Mouse (Mus musculus): Measurements from ENCODE around the gene 0610040J01Rik. TPM values are rescaled to one million over a fixed set of nuclear protein-coding genes. Genes with fewer than 3 reads are reported as not detected.

The 0610040J01Rik gene
- total and polyA plus RNA-seq, 3 experiments: not detected

DNA sequence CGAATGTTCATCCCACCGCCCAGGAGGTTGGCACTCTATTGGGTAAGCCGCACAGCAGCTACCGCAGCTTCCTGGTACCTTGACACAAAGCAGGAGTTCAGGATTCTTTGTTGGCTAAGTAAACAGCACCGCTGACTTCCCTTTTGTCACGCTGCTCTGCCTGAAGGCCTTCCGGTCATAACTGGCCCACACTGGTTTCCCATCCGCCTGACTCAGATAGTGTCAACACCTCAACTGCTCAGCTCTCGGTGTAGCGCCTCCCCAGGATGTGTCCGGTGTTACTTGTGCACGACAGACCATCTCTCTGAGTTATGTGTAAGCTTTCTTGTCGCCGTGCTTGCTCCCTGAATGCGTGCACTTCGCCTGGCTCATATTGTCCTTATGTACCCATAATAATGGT lies 62.7 kb downstream of the 0610040J01Rik start:
- Histone ChIP-seq H3K79me2 (replicated peaks; ENCODE audit: control insufficient read depth, extremely low read depth, insufficient read depth, poor library complexity, severe bottlenecking) (no peaks in the 10 kb centered on the region), H3K9me3 (replicated peaks; ENCODE audit: low read length) (no peaks in the 10 kb centered on the region), H3K27ac (ENCODE audit: insufficient read depth, low read depth) (no peak overlapping the region), H3K4me2 (ENCODE audit: insufficient read depth, low read depth, poor library complexity, severe bottlenecking) (no peak overlapping the region), H3K4me3 (replicated peaks in 1 of 3; ENCODE audit: low read depth in 2 of 3, low read length in 2 of 3, poor library complexity in 1 of 3) (no peak overlapping the region), H3K9ac (ENCODE audit: insufficient read depth, low read depth) (no peak overlapping the region), H3K27me3 (replicated peaks) (no peaks in the 10 kb centered on the region), H3K36me3 (replicated peaks in 1 of 2; ENCODE audit: control insufficient read depth in 1 of 2, insufficient read depth in 1 of 2, low read length in 1 of 2) (no peaks in the 10 kb centered on the region), H3K4me1 (ENCODE audit: control insufficient read depth in 1 of 2, insufficient read depth in 2 of 2) (0 out of 4 replicates have a peak, but pooled peaks cover 0 to 3% of the 10 kb centered on the region in 2 experiments)
- no peak for DNase-seq (ENCODE audit: extremely low read depth)
- dilution Hi-C loops (cut with MboI; ENCODE audit: extremely low pct_ligation_motif_present, extremely low pct_unique_long_range_greater_than_20kb, low sequenced_read_pairs): no loop called here
- TF ChIP-seq ETS1 (conservative IDR thresholded peaks at IDR 0.05; ENCODE audit: low read depth, low read length): no peak
- no peak for TF ChIP-seq POLR2A (IDR thresholded peaks at IDR 0.05; ENCODE audit: low read depth, low read length)
- TF ChIP-seq CHD1 (IDR thresholded peaks at IDR 0.05; ENCODE audit: low read depth, low read length): no peak
- no peak for TF ChIP-seq BHLHE40 (IDR thresholded peaks at IDR 0.05; ENCODE audit: low read depth, low read length)
- no peak for TF ChIP-seq HCFC1 (IDR thresholded peaks at IDR 0.05; ENCODE audit: low read depth, low read length)
- TF ChIP-seq TBP (conservative IDR thresholded peaks at IDR 0.05; ENCODE audit: low read depth, low read length): no peak
- TF ChIP-seq POLR2AphosphoS2 (IDR thresholded peaks at IDR 0.05; ENCODE audit: low read depth, low read length): no peak
- no peak for TF ChIP-seq CHD2 (IDR thresholded peaks at IDR 0.05; ENCODE audit: low read length)
- no peak for TF ChIP-seq JUN (IDR thresholded peaks at IDR 0.05; ENCODE audit: insufficient read depth, low read depth, low read length)
- in situ Hi-C loops (cut with MboI; ENCODE audit: low pct_ligation_motif_present, low pct_unique_long_range_greater_than_20kb, low sequenced_read_pairs): no loop called here

DNA sequence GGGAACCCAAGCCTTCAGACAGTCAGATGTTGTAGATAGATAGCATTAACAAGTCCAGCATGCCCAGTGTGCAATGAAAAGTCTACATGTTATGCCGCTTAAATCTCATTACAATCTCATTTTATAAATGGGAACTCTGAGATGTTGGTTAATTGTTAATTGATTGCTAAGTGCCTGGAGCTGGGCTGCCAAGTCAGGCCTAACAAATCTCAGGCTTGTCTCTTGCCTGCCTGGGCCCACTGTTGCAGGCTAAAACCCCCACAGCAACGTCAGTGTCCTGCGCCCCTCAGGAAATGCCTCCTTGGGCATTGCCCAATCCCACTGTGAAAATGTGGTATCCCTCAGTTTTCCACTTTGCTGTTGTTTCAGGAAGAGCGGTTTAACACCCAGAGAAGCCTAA lies 63.9 kb downstream of the 0610040J01Rik start:
- Histone ChIP-seq H3K4me3 (replicated peaks in 1 of 3; ENCODE audit: low read depth in 2 of 3, low read length in 2 of 3, poor library complexity in 1 of 3) (no peak overlapping the region), H3K79me2 (replicated peaks; ENCODE audit: control insufficient read depth, extremely low read depth, insufficient read depth, poor library complexity, severe bottlenecking) (no peaks in the 10 kb centered on the region), H3K27me3 (replicated peaks) (no peaks in the 10 kb centered on the region), H3K36me3 (replicated peaks in 1 of 2; ENCODE audit: control insufficient read depth in 1 of 2, insufficient read depth in 1 of 2, low read length in 1 of 2) (no peaks in the 10 kb centered on the region), H3K4me2 (ENCODE audit: insufficient read depth, low read depth, poor library complexity, severe bottlenecking) (no peak overlapping the region), H3K9ac (ENCODE audit: insufficient read depth, low read depth) (no peak overlapping the region), H3K4me1 (ENCODE audit: control insufficient read depth in 1 of 2, insufficient read depth in 2 of 2) (0 out of 4 replicates have a peak, but pooled peaks cover 0 to 3% of the 10 kb centered on the region in 2 experiments), H3K9me3 (replicated peaks; ENCODE audit: low read length) (no peaks in the 10 kb centered on the region), H3K27ac (ENCODE audit: insufficient read depth, low read depth) (no peak overlapping the region)
- in situ Hi-C loops (cut with MboI; ENCODE audit: low pct_ligation_motif_present, low pct_unique_long_range_greater_than_20kb, low sequenced_read_pairs): no loop called here
- dilution Hi-C loops (cut with MboI; ENCODE audit: extremely low pct_ligation_motif_present, extremely low pct_unique_long_range_greater_than_20kb, low sequenced_read_pairs): no loop called here
- no peak for DNase-seq (ENCODE audit: extremely low read depth)
- TF ChIP-seq ELF1 (IDR thresholded peaks at IDR 0.05; ENCODE audit: low read depth, low read length): no peak
- TF ChIP-seq MAZ (IDR thresholded peaks at IDR 0.05; ENCODE audit: low read depth, low read length): no peak
- TF ChIP-seq RCOR1 (conservative IDR thresholded peaks at IDR 0.05; ENCODE audit: low read depth, low read length): no peak
- TF ChIP-seq MEF2A (IDR thresholded peaks at IDR 0.05; ENCODE audit: borderline replicate concordance, low read depth, low read length): no peak
- TF ChIP-seq ZKSCAN1 (IDR thresholded peaks at IDR 0.05; ENCODE audit: borderline replicate concordance, low read depth, low read length): no peak
- no peak for TF ChIP-seq ETS1 (conservative IDR thresholded peaks at IDR 0.05; ENCODE audit: low read depth, low read length)
- TF ChIP-seq HCFC1 (IDR thresholded peaks at IDR 0.05; ENCODE audit: low read depth, low read length): no peak
- TF ChIP-seq E2F4 (IDR thresholded peaks at IDR 0.05; ENCODE audit: insufficient replicate concordance, low read depth, low read length): no peak
- TF ChIP-seq CHD2 (IDR thresholded peaks at IDR 0.05; ENCODE audit: low read length): no peak
- TF ChIP-seq TBP (conservative IDR thresholded peaks at IDR 0.05; ENCODE audit: low read depth, low read length): no peak
- TF ChIP-seq JUN (IDR thresholded peaks at IDR 0.05; ENCODE audit: insufficient read depth, low read depth, low read length): no peak
- no peak for TF ChIP-seq SMC3 (IDR thresholded peaks at IDR 0.05; ENCODE audit: low read depth, low read length)
- TF ChIP-seq IRF4 (IDR thresholded peaks at IDR 0.05; ENCODE audit: low read depth, low read length): no peak
- no peak for TF ChIP-seq RAD21 (IDR thresholded peaks at IDR 0.05; ENCODE audit: low read depth, low read length)

Measured in CH12.LX (cell line).